In the genomic region with DNA sequence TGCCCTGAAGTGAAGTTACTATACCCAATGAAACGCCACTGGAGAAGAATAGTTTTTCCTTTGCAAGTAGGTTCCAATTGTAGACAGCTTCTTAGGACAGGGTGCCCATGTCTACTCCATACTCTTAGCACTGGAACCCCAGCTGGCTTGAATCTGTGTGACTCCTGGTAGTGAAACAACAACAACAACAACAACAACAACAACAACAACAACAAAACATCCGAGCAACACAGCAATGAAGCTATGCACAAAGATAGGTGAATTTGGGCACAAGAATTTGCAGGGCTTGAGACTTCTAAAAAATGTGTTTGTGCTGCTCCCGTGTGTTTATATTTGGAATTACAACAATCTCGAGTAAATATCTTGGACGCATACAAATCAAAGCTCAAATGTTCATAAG, we compare ENCODE assay signal across 10 mouse cellular contexts. TPM values are rescaled to one million over a fixed set of nuclear protein-coding genes. Genes with fewer than 3 reads are reported as not detected.
DNase-seq lines count a peak whose midpoint lies in the region; ATAC-seq lines count a peak whose summit lies in the region.
"Had no signal": no experiment of that assay in that cellular context is flagged by ENCODE, and none has a peak within 500 bp of the region (broad histone marks: within the 10 kb centered on the region; RNA-seq: fewer than 3 reads in every experiment).

No protein-coding gene starts in this region.

- 29% methylated on average over 5 of the region's 5 CpGs for WGBS in hindbrain, embryonic 15.5 days
- WGBS in neural tube, embryonic 15.5 days = 28% methylated on average over 5 of the region's 5 CpGs

- ATAC-seq in CD4-positive, CD25-positive, alpha-beta regulatory T cell, adult 4 months = no peak
- ATAC-seq in hindbrain, embryonic 15.5 days (ENCODE audit: low FRiP score, low read depth) = peak; percentile 63
- ATAC-seq in neural tube, embryonic 15.5 days (ENCODE audit: low FRiP score) = peak; percentile 66; the same call in 1 of the 2 replicates

- no peak overlapping the region for H3K4me3 ChIP-seq in hindbrain, embryonic 15.5 days
- no peak overlapping the region for H3K4me3 ChIP-seq in neural tube, embryonic 15.5 days (replicated peaks)
- H3K4me3 ChIP-seq: embryonic facial prominence, embryonic 15.5 days had no signal

- no peaks in the 10 kb centered on the region for H3K36me3 ChIP-seq in hindbrain, embryonic 15.5 days
- no peaks in the 10 kb centered on the region for H3K36me3 ChIP-seq in neural tube, embryonic 15.5 days
- H3K36me3 ChIP-seq: embryonic facial prominence, embryonic 15.5 days had no signal

- H3K27me3 ChIP-seq in hindbrain, embryonic 15.5 days = no peaks in the 10 kb centered on the region
- H3K27me3 ChIP-seq in neural tube, embryonic 15.5 days (replicated peaks) = no peaks in the 10 kb centered on the region
- H3K27me3 ChIP-seq: embryonic facial prominence, embryonic 15.5 days had no signal

- H3K9me3 ChIP-seq in hindbrain, embryonic 15.5 days = no peaks in the 10 kb centered on the region
- H3K9me3 ChIP-seq in neural tube, embryonic 15.5 days (replicated peaks) = no peaks in the 10 kb centered on the region
- H3K9me3 ChIP-seq: embryonic facial prominence, embryonic 15.5 days had no signal

- no peak overlapping the region for H3K27ac ChIP-seq in hindbrain, embryonic 15.5 days (replicated peaks)
- H3K27ac ChIP-seq in neural tube, embryonic 15.5 days (replicated peaks) = no peak overlapping the region
- H3K27ac ChIP-seq: embryonic facial prominence, embryonic 15.5 days had no signal

- peak; percentile 1 for DNase-seq in CD4-positive, CD25-positive, alpha-beta regulatory T cell, adult 2 months (ENCODE audit: low read depth, low spot score)
- peak; percentile 7 for DNase-seq in lung, postnatal 36 days
- no peak for DNase-seq in lung, postnatal 14 days
- no peak for DNase-seq in thymus, postnatal 36 days
- no peak for DNase-seq in frontal cortex, postnatal 14 days (ENCODE audit: low spot score in 2 of 2)

- H3K4me2 ChIP-seq in hindbrain, embryonic 15.5 days = no peak overlapping the region
- no peak overlapping the region for H3K4me2 ChIP-seq in neural tube, embryonic 15.5 days
- H3K4me2 ChIP-seq: embryonic facial prominence, embryonic 15.5 days had no signal

- no peaks in the 10 kb centered on the region for H3K4me1 ChIP-seq in hindbrain, embryonic 15.5 days (replicated peaks)
- no peaks in the 10 kb centered on the region for H3K4me1 ChIP-seq in neural tube, embryonic 15.5 days
- H3K4me1 ChIP-seq: embryonic facial prominence, embryonic 15.5 days had no signal

- no peak overlapping the region for H3K9ac ChIP-seq in hindbrain, embryonic 15.5 days
- no peak overlapping the region for H3K9ac ChIP-seq in neural tube, embryonic 15.5 days (replicated peaks)
- H3K9ac ChIP-seq: embryonic facial prominence, embryonic 15.5 days had no signal

RNA-seq across cellular contexts. Expression of a gene that starts 19.2 kb away (rescaled TPM):
- polyA plus RNA-seq in CD4-positive, CD25-positive, alpha-beta regulatory T cell, adult 4 months (2017; shearing (Covaris generic)) = not detected
- not detected in 2 replicates for polyA plus RNA-seq in hindbrain, embryonic 15.5 days (2015; fragmentation: Nextera tagmentation; extraction: Ambion mirVana)
- polyA plus RNA-seq in neural tube, embryonic 15.5 days (2015; fragmentation: Nextera tagmentation; extraction: Ambion mirVana) = not detected in 2 replicates
- polyA plus RNA-seq: C2C12 had no signal

Comparison
In these comparisons a context has a peak if more than half of its experiments do, and no peak if none do; other contexts are left out.
1. DNase-seq: peak in CD4-positive, CD25-positive, alpha-beta regulatory T cell, adult 2 months (single experiment) and lung, postnatal 36 days (single experiment); none in lung, postnatal 14 days (single experiment), thymus, postnatal 36 days (0 of 2) and frontal cortex, postnatal 14 days (0 of 2).